Mouse (Mus musculus) lung, postnatal 14 days (tissue): Measurements from ENCODE around the gene Cog8.

Experiments used
- DNase-seq: peaks from one replicate; pipeline ENCODE4 v3.0.0; 2021

The Cog8 gene

GRCm38 (mm10) chr8:107056076-107056972 lies at the start of gene Cog8, which contains the start of gene Nip7:
Cog8 (minus strand) TSS chr8:107056689.
Nip7 (plus strand) TSS chr8:107056877.
- peak; percentile 95 for DNase-seq

- DNase-seq = peak; percentile 90
Observed at GRCm38 (mm10) chr8:107104547-107104946, 48.1 kb upstream of the Cog8 start.

- DNase-seq = no peak
Observed at GRCm38 (mm10) chr8:107100635-107101034, 44.1 kb upstream of the Cog8 start.

- peak; percentile 92 for DNase-seq
Observed at GRCm38 (mm10) chr8:107096366-107097036, 40.0 kb upstream of the Cog8 start, which contains the start of gene Terf2. Terf2 (minus strand) TSS chr8:107096547.

GRCm38 (mm10) chr8:107095717-107096365 lies 39.4 kb upstream of the Cog8 start:
- no peak for DNase-seq

GRCm38 (mm10) chr8:107090531-107090930 lies 34.0 kb upstream of the Cog8 start:
- DNase-seq = no peak

- no peak for DNase-seq
Observed at GRCm38 (mm10) chr8:107088526-107089063, 32.1 kb upstream of the Cog8 start.

- DNase-seq = no peak
Observed at GRCm38 (mm10) chr8:107086018-107086417, 29.5 kb upstream of the Cog8 start.

- DNase-seq = no peak
Observed at GRCm38 (mm10) chr8:107085358-107085757, 28.9 kb upstream of the Cog8 start.

GRCm38 (mm10) chr8:107076239-107076888 lies 19.9 kb upstream of the Cog8 start:
- no peak for DNase-seq

GRCm38 (mm10) chr8:107074128-107074527 lies 17.6 kb upstream of the Cog8 start:
- no peak for DNase-seq

- no peak for DNase-seq
Observed at GRCm38 (mm10) chr8:107073706-107074105, 17.2 kb upstream of the Cog8 start.

- peak; percentile 37 for DNase-seq
Observed at GRCm38 (mm10) chr8:107065511-107066496, 9.3 kb upstream of the Cog8 start, which contains the start of gene Tmed6. Tmed6 (minus strand) TSS chr8:107065644.

- no peak for DNase-seq
Observed at GRCm38 (mm10) chr8:107062613-107063012, 6.1 kb upstream of the Cog8 start.

- no peak for DNase-seq
Observed at GRCm38 (mm10) chr8:107056973-107057369, 482 bp upstream of the Cog8 start.

GRCm38 (mm10) chr8:107052046-107052445 lies 4.4 kb downstream of the Cog8 start:
- DNase-seq = no peak

- DNase-seq = no peak
Observed at GRCm38 (mm10) chr8:107049480-107049879, 7.0 kb downstream of the Cog8 start.

GRCm38 (mm10) chr8:107048061-107048941 lies 8.2 kb downstream of the Cog8 start, which contains the start of gene Pdf:
Pdf (minus strand) TSS chr8:107048614.
- DNase-seq = peak; percentile 82

GRCm38 (mm10) chr8:107046976-107047375 lies 9.5 kb downstream of the Cog8 start:
- DNase-seq = no peak

- DNase-seq = no peak
Observed at GRCm38 (mm10) chr8:107045478-107045877, 11.0 kb downstream of the Cog8 start.
